Mouse (Mus musculus) c-Kit-positive CD71-positive TER-119-positive erythroid progenitor cells, embryonic 14.5 days (primary cell): ENCODE results near the gene Cd300lg.

Source experiments
- DNase-seq: peaks from one replicate; pipeline ENCODE4 v3.0.0-alpha.2; 2013; ENCODE audit warnings: low spot score

Gene Cd300lg

GRCm38 (mm10) chr11:102051954-102052353 lies 10.6 kb downstream of the Cd300lg start:
- no peak for DNase-seq

GRCm38 (mm10) chr11:102052697-102053096 lies 11.4 kb downstream of the Cd300lg start:
- no peak for DNase-seq

GRCm38 (mm10) chr11:102053183-102053582 lies 11.9 kb downstream of the Cd300lg start:
- DNase-seq, result no peak

DNA sequence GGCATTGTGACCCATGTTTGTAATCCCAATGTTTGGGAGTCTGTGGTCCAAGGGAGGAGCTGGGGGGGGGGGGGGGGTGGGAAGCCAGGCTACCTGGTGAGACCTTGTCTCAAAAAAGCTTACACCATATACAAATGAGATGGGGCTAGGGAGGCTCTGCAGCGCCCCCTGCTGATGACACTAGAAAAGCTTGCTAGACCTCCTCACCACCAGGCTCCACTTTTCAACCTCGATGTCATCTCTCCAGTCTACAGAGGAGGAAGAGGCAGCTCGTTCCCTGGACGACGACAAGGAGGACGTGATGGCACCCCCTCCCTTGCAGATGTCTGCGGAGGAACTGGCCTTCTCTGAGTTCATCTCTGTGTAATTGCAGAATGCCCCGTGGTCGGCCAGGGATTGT lies 12.5 kb downstream of the Cd300lg start:
- DNase-seq, result peak; percentile 53

- peak; percentile 79 for DNase-seq
These were observed 20.1 kb downstream of the Cd300lg start for GRCm38 (mm10) chr11:102061236-102061940.

GRCm38 (mm10) chr11:102061941-102062473 lies 20.7 kb downstream of the Cd300lg start:
- DNase-seq, result no peak

- DNase-seq, result no peak
These were observed 21.8 kb downstream of the Cd300lg start for GRCm38 (mm10) chr11:102063076-102063475.

DNA sequence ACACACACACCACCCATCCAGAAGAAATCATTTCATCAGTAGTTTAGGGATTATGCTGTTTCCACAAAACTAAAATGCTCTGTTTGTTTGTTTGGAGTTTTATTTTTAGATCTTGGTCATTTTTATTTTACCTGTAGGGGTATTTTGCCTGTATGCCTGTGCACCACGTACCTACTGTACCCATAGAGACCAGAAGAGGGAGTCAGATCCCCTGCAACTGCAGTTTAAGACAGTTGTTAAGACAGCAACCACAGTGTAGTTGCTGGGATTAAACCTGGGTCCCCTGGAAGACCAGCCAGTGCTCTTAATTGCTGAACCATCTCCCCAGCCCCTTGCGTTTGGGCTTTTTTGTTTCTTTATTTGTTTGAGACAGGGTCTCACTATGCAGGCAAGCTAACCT lies 27.7 kb downstream of the Cd300lg start:
- DNase-seq, result no peak

DNA sequence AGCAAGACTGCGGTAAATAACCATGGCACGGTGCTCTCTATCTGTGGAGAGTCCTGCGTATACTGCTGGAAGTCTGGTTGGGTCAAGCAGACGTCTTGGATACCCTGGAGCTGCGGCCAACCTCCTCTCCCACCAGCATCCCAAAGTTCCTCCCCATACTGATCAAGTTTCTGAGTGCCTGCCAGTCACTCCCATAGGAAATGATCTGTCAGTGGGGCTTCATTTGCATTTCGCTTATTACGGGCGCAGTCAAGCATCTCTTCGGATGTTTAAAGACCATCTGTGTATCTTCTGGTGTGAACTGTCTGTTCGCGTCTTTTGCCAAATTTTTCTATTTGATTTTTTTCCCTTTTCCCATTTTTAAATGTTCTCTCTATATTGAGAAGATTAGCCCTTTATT lies 28.3 kb downstream of the Cd300lg start:
- DNase-seq, result no peak

DNA sequence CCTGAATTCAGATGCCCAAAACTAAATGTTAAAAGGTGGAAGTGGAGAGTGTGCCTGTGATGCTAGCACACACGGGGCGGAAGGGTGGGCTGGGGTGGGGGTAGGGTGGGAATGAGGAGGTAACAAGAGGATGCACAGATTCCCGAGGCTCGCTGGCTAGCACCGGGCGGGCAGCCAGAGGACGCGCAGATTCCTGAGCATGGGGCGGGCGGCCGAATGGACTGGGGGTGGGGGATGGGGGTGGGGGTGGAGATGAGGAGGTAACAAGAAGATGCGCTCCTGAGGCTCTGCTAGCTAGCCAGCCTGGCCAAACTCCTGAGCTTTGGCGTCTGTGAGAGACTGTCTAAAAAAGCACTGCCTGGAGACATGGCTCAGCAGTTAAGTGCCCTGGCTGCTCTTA lies 29.1 kb downstream of the Cd300lg start:
- no peak for DNase-seq

- DNase-seq, result no peak
These were observed 31.4 kb downstream of the Cd300lg start for GRCm38 (mm10) chr11:102072729-102073128.

- no peak for DNase-seq
These were observed 32.4 kb downstream of the Cd300lg start for GRCm38 (mm10) chr11:102073722-102074121.

DNA sequence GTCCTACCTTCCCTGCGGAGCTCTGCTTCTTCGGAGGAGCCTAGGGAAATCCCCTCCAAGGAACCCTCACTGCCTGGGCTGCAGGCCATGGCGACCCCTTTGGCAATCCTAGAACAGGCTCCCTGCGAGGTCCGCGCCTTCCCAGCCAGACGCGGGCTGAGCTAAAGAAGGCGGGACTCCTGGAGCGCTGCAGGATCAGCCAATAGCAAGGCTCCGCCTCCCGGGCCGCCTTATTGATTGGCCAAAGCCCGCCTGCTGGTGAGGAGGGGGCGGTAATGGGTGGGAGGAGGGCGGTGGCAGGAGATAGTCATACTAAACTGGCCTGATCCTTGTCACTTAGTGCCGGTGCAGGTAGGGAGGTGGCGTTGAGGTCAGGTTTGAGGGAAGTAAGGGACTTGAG lies 41.0 kb downstream of the Cd300lg start:
- DNase-seq, result peak; percentile 53

DNA sequence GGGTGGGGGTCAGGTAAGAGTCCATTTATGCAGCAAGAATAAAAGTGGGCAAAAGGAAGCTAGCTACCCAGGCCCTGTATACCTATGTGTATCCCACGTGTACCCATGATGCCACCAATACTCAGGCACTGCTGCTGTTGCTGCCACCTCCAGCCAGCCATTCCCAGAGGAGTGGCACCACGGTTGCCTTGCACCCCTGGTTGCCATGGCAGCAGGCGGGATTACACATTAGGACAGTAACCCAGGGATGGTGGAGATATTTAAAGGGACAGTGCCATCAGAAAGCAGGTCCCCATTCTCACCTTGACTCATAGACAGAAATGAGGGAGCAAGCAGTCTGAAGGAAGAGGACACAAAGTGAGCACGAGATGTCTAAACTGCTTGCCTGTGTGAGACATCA lies 41.9 kb downstream of the Cd300lg start:
- no peak for DNase-seq

DNA sequence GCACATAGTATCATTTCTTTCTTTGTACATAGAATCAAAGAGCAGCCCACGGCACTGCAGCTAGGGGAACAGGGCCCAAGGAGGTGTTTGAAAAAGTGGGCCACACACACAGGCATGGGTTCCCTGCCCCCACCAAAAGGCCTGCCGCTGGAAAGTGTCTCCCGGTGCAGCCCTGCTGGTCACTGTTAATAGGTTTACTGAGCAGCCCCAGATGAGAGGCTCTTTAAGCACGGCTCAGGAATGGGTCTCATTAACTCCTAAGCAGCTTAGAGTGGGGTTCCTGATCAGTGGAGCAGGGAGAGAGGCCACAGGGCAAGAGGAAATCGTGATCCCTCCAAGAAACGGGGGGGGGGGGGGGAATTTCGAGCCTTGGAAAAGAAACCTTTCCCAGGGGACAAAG lies 42.9 kb downstream of the Cd300lg start:
- no peak for DNase-seq

- DNase-seq, result no peak
These were observed 45.0 kb downstream of the Cd300lg start for GRCm38 (mm10) chr11:102086331-102086730.

DNA sequence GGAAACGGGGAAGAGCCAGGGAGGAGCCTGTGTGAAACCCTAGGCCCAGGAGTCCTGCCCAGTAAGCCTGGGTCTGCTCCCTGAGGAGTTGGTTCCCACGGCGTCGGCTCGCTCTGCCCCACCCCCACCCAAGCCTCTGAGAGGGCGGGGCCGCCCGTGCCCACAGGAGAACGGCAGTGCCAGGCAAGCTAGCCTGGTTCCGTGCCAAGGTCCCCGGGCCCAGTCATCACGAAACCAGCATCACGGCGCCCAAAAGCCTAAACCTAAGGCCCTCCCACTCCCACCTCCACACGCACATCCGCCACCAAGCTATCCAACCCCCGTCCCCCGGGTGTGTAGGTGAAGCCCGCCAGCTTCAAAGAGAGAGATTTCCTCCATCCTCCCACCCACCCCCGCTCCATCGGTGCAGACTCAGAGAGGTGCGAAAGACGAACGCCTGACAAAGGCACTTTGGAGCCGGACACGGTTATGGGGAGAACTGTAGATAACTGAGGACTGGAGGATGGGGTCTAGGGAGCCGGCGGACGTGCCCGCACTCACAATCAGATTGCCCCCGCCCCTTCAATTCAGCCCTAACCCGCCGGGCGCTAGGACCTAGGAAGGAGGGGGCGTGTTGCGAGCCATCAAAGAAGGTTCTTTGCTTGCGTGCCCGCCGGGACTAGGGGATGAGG lies 45.9 kb downstream of the Cd300lg start:
- DNase-seq, result peak; percentile 58

GRCm38 (mm10) chr11:102087931-102088898 lies 46.9 kb downstream of the Cd300lg start, which contains the start of gene Mpp2:
TSS of gene Mpp2 (minus strand) at chr11:102088515.
- peak; percentile 92 for DNase-seq

DNA sequence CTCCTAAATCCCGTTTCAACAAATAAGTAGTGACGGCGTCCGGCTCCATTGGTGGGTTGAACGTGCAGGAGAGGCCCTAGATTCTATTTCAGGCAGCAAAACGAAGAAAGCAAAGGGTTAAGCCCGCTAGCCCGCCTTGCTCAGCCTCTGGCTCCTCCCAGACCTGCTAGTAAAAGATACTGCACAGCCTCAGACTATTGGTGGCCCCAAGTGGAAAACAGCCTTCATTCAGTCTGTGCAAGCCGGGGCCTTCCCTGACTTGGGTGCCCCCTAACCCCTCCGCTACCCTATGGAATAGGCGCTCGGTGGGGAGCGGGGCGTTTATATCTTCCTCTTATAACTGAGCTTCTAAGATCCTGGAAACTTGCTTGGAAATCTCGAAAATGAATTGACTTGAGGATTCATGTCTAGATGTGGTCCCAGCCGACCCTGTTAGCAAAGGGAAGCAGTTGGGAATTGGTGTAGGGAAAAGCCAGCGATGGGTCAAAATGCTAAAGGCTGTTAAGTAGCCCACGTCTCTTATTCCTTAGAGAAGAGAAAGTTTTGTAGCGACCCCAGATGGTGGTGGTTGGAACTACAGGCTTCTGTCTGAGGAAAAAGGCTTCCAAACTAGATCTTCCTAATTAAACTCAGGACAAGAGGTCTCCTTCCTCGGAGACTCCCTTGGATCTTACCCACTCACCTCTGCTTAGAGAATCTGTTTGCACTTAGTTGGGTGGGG lies 47.9 kb downstream of the Cd300lg start:
- DNase-seq, result peak; percentile 90

DNA sequence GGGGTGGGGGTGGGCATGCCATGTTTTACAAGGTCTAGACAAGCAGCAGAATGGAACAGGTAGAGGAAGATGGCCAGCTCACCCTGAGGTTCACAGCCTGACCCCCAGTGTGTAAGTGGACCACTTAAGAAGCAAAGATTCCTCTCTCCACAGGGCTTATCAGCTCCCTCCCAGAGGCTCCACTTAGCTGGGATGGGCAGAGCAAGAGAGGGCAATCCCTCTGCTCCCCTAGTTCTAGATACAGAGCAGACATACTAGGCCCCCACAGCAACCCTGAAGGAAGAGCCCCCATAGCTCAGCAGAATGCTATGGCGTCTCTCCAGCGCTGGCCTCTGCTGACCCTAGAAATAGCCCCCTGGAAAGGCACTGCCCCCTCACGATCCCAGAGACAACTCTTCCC lies 54.4 kb downstream of the Cd300lg start:
- no peak for DNase-seq

GRCm38 (mm10) chr11:102096446-102096845 lies 55.1 kb downstream of the Cd300lg start:
- DNase-seq, result peak; percentile 48
